Mouse (Mus musculus): ENCODE results near the gene Creld2.

DNA sequence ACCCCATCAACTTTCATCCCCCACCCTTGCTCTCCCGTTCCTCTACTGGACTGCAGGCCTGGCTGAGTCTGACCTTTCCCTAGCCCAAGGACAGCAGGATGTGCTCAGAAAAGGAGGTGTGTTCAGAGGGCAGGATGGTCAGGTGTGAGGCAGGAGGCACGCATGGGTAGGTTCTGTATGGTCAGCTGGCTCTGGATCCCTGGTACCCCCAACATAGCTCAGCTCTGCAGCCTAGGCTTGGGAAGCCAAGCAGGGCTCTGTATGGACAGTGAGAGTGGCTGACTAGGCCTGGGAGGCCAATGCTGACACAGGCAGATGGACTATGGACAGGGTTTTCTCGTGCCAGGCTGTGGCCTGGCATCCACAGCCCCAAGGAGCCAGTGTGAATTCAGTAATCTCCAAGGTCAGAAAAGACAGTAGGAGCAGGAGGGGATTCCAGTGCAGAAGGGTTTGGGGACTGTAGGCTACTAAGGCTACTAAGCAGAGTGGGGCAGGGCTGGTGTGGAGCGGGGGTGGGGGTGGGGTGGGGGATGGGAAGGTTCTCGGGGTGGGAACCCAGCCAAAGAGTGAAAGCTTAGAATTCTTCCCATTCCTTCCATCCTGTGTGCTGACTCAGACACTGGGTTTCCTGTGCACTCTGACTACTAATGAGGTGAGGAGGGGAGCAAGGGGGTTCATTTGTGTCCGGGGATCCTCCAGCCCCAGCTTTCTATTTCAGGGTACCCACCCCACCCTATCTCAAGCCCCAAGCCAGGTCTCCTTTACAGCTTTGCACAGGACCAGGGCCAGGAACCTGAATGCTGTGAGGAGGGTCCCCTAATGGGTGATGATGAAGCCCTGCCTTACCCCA lies 34.9 kb downstream of the Creld2 start:
- TF ChIP-seq POLR2A (IDR thresholded peaks at IDR 0.05; ENCODE audit: insufficient read depth, low read depth, low read length) (no peak), CTCF (IDR thresholded peaks at IDR 0.05; ENCODE audit: insufficient read depth, low read depth, low read length) (no peak)

All from olfactory bulb, adult 2 months (tissue).